Mouse (Mus musculus): ENCODE measurements at regions not wholly inside any gene's neighbourhood (a gene's known extent, or its start where the extent isn't known, plus 50 kb on each side); places are given as distances from the start of the nearest gene placed in this dataset.

DNA sequence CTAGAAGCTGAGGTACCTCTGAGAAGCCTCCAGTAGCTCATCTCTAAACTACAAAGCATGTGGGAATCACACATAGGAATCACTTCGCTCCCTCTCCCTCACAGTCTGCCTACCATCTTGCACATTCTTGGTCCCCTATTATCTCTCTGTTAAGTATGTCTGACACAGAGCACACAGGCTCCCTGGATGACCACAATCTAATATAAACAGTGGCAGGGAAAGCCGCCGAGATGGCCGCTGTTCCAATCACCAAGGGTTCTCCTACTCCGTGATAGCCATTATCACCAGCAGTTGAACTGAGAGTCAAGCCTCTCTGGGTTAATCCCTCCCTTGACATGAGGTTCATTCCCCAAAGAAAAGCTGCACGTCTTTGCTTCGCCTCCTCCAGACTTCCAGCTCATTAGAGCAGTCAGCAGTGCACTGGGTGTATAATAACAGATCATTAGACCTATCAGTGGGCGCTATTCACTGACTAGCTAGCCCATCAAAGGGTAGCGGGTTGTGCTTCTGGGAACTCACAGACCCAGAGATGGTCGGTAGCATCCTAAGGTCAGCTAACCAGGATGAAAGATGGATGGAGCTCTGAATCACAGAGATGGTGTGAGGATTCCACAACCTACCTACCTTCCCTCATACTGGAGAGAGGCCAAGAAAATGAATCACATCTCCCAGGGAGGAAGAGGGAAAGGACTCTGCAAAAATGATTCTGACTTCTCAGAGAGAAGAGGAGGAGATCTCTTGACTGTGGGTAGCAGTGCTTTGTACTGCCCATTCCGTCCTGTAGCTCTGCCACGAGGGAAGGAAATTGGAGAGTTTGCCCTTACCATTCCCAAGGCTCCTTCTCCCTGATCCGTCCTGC, 130.9 kb downstream of the Hs3st3b1 start:
- Histone ChIP-seq H3K9me3 (no peaks in the 10 kb centered on the region), H3K4me2 (no peak overlapping the region), H3K27ac (no peak overlapping the region), H3K9ac (no peak overlapping the region), H3K36me3 (replicated peaks) (no peaks in the 10 kb centered on the region), H3K27me3 (replicated peaks) (no peaks in the 10 kb centered on the region), H3K4me1 (no peaks in the 10 kb centered on the region), H3K4me3 (no peak overlapping the region)
- ATAC-seq (replicated peaks) = no peak
- 55% methylated on average over 13 of the region's 13 CpGs for WGBS

DNA sequence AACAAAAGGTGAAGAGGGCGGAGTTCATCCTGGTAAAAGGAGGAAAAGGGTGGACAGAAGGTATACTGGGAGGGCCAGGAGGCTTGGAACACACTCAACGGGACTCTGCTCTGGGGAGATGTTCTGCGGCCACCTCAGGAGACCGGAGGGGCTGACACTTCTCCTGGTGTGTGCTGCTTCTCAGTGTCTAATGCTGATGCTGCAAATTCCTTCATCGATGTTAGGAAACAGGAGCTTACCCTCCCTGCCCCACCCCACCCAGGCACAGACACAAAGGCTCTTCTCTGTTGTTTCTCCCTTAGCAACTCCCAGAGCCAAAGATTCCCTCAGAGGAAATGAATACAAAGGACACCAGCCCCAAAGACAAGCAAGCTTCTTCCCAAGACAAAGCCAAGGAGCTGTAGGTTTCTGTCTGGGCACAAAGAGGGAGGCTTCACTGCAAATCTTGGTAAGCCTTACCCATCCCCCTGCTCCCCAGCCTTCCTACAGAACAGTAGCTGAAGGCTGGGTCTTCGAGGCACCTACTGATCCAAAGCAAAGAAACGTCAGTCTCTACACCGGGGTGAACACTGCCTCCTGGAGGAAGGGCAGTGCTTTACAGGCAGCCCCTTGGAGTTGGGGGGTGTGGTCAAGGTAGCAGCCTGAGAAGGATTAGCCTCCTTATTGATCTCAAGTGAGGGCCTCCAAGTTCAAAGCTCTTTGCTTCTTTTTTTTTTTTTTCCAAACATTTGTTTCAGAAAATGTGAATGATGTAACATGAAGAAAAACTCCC, 128.2 kb downstream of the Hs3st3b1 start:
- Histone ChIP-seq H3K27me3 (replicated peaks) (no peaks in the 10 kb centered on the region), H3K4me3 (no peak overlapping the region), H3K4me2 (no peak overlapping the region), H3K9ac (no peak overlapping the region), H3K4me1 (no peaks in the 10 kb centered on the region), H3K9me3 (no peaks in the 10 kb centered on the region), H3K27ac (no peak overlapping the region), H3K36me3 (replicated peaks) (no peaks in the 10 kb centered on the region)
- ATAC-seq (replicated peaks) = no peak
- 72% methylated on average over 8 of the region's 8 CpGs for WGBS

- Histone ChIP-seq H3K27ac (no peak overlapping the region), H3K9ac (no peak overlapping the region), H3K9me3 (no peaks in the 10 kb centered on the region), H3K4me1 (no peaks in the 10 kb centered on the region), H3K27me3 (replicated peaks) (no peaks in the 10 kb centered on the region), H3K4me2 (no peak overlapping the region), H3K4me3 (no peak overlapping the region), H3K36me3 (replicated peaks) (no peaks in the 10 kb centered on the region)
- no peak for ATAC-seq (replicated peaks)
- 73% methylated on average over 5 of the region's 5 CpGs for WGBS
Measured at GRCm38 (mm10) chr11:63812146-63812545, 109.9 kb downstream of the Hs3st3b1 start.

- WGBS = 73% methylated on average over 4 of the region's 4 CpGs
- H3K4me2 ChIP-seq = no peak overlapping the region
- no peak overlapping the region for H3K9ac ChIP-seq
- H3K27ac ChIP-seq = no peak overlapping the region
- no peak for ATAC-seq (replicated peaks)
- no peaks in the 10 kb centered on the region for H3K27me3 ChIP-seq (replicated peaks)
- H3K4me1 ChIP-seq = no peaks in the 10 kb centered on the region
- H3K9me3 ChIP-seq = no peaks in the 10 kb centered on the region
- H3K36me3 ChIP-seq (replicated peaks) = no peaks in the 10 kb centered on the region
- no peak overlapping the region for H3K4me3 ChIP-seq
Measured at GRCm38 (mm10) chr11:63822847-63823246, 99.2 kb downstream of the Hs3st3b1 start.

DNA sequence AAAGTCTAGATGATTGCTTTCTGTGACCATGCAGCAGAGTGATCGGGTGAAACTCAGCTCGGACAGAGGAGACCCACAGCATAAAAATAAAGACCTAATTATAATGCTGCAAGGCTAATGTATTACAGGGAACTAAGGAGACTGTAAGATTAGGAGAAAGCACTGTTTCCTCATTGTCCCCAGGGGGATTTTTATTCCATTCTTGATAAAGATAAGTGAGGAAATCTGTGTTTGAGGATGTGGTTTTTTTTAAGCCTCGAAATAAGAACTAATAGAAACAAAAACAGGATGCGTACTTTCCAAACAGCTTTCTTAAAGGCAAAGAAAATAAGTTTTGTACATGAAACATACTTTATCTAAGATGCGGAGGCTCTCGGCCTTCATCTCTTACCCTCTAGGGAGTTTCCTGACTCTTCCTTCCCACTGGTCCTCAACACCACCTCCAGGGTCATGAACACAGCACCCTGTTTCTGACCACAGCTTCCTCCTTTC, 94.8 kb downstream of the Hs3st3b1 start:
- no peaks in the 10 kb centered on the region for H3K36me3 ChIP-seq (replicated peaks)
- no peaks in the 10 kb centered on the region for H3K27me3 ChIP-seq (replicated peaks)
- H3K4me2 ChIP-seq = no peak overlapping the region
- WGBS = 86% methylated on average over 6 of the region's 6 CpGs
- H3K27ac ChIP-seq = no peak overlapping the region
- H3K9me3 ChIP-seq = no peaks in the 10 kb centered on the region
- ATAC-seq (replicated peaks) = no peak
- no peak overlapping the region for H3K9ac ChIP-seq
- no peaks in the 10 kb centered on the region for H3K4me1 ChIP-seq
- no peak overlapping the region for H3K4me3 ChIP-seq

- H3K27me3 ChIP-seq (replicated peaks) = no peaks in the 10 kb centered on the region
- no peaks in the 10 kb centered on the region for H3K36me3 ChIP-seq (replicated peaks)
- no peak overlapping the region for H3K4me3 ChIP-seq
- H3K4me1 ChIP-seq = 0 out of 2 replicates have a peak, but pooled peaks cover 4% of the 10 kb centered on the region
- no peak overlapping the region for H3K27ac ChIP-seq
- 91% methylated on average over 3 of the region's 3 CpGs for WGBS
- no peak for ATAC-seq (replicated peaks)
- H3K4me2 ChIP-seq = no peak overlapping the region
- no peak overlapping the region for H3K9ac ChIP-seq
- no peaks in the 10 kb centered on the region for H3K9me3 ChIP-seq
Measured at GRCm38 (mm10) chr11:63833480-63833879, 88.6 kb downstream of the Hs3st3b1 start.

GRCm38 (mm10) chr11:63834140-63834539, 88.0 kb downstream of the Hs3st3b1 start:
- 86% methylated on average over 4 of the region's 4 CpGs for WGBS
- Histone ChIP-seq H3K9me3 (no peaks in the 10 kb centered on the region), H3K36me3 (replicated peaks) (no peaks in the 10 kb centered on the region), H3K27ac (no peak overlapping the region), H3K4me2 (no peak overlapping the region), H3K4me1 (0 out of 2 replicates have a peak, but pooled peaks cover 4% of the 10 kb centered on the region), H3K4me3 (no peak overlapping the region), H3K9ac (no peak overlapping the region), H3K27me3 (replicated peaks) (no peaks in the 10 kb centered on the region)
- ATAC-seq (replicated peaks) = no peak

GRCm38 (mm10) chr11:63834631-63835030, 87.5 kb downstream of the Hs3st3b1 start:
- 18% methylated on average over 7 of the region's 7 CpGs for WGBS
- Histone ChIP-seq H3K9ac (no peak overlapping the region), H3K4me1 (0 out of 2 replicates have a peak, but pooled peaks cover 4% of the 10 kb centered on the region), H3K36me3 (replicated peaks) (no peaks in the 10 kb centered on the region), H3K27me3 (replicated peaks) (no peaks in the 10 kb centered on the region), H3K9me3 (no peaks in the 10 kb centered on the region), H3K4me3 (no peak overlapping the region), H3K27ac (no peak overlapping the region), H3K4me2 (no peak overlapping the region)
- ATAC-seq (replicated peaks) = 0 out of 2 replicates have a peak, but pooled peaks have one; percentile 45
